Mouse (Mus musculus) skeletal muscle tissue, adult 2 months (tissue): ENCODE measurements around the gene Tenm2.

Experiments
- DNase-seq: peaks from one replicate; pipeline ENCODE4 v3.0.0-alpha.2; 2012; ENCODE audit warnings: low read depth, low spot score

Tenm2 gene

GRCm38 (mm10) chr11:37235914-37236600 is at the start of gene Tenm2:
Gene Tenm2, minus strand, starts transcription at chr11:37235964.
- no peak for DNase-seq

- no peak for DNase-seq
Measured at GRCm38 (mm10) chr11:37285186-37285585, 49.4 kb upstream of the Tenm2 start.

- DNase-seq = no peak
Measured at GRCm38 (mm10) chr11:37248796-37249195, 13.0 kb upstream of the Tenm2 start.

- DNase-seq = no peak
Measured at GRCm38 (mm10) chr11:37237096-37237725, 1.4 kb upstream of the Tenm2 start.

GRCm38 (mm10) chr11:37236601-37237083 is 878 bp upstream of the Tenm2 start:
- no peak for DNase-seq

GRCm38 (mm10) chr11:37235021-37235795 is 556 bp downstream of the Tenm2 start:
- DNase-seq = no peak

- DNase-seq = no peak
Measured at GRCm38 (mm10) chr11:37227404-37227803, 8.4 kb downstream of the Tenm2 start.

- no peak for DNase-seq
Measured at GRCm38 (mm10) chr11:37226943-37227342, 8.8 kb downstream of the Tenm2 start.

GRCm38 (mm10) chr11:37222737-37223136 is 13.0 kb downstream of the Tenm2 start:
- no peak for DNase-seq

GRCm38 (mm10) chr11:37222056-37222455 is 13.7 kb downstream of the Tenm2 start:
- DNase-seq = no peak

GRCm38 (mm10) chr11:37220921-37221320 is 14.8 kb downstream of the Tenm2 start:
- no peak for DNase-seq

- no peak for DNase-seq
Measured at GRCm38 (mm10) chr11:37186132-37186531, 49.6 kb downstream of the Tenm2 start.

- no peak for DNase-seq
Measured at GRCm38 (mm10) chr11:37177426-37177825, 58.3 kb downstream of the Tenm2 start.

GRCm38 (mm10) chr11:37153933-37154880 is 81.6 kb downstream of the Tenm2 start:
- no peak for DNase-seq

GRCm38 (mm10) chr11:37153382-37153781 is 82.4 kb downstream of the Tenm2 start:
- DNase-seq = no peak

- DNase-seq = no peak
Measured at GRCm38 (mm10) chr11:37150011-37150410, 85.8 kb downstream of the Tenm2 start.

- DNase-seq = no peak
Measured at GRCm38 (mm10) chr11:37143996-37144395, 91.8 kb downstream of the Tenm2 start.

- no peak for DNase-seq
Measured at GRCm38 (mm10) chr11:37143478-37143877, 92.3 kb downstream of the Tenm2 start.

- DNase-seq = no peak
Measured at GRCm38 (mm10) chr11:37128893-37129292, 106.9 kb downstream of the Tenm2 start.

GRCm38 (mm10) chr11:37118058-37118457 is 117.7 kb downstream of the Tenm2 start:
- DNase-seq = no peak

GRCm38 (mm10) chr11:37115188-37115587 is 120.6 kb downstream of the Tenm2 start:
- no peak for DNase-seq
